Mouse (Mus musculus): Measurements from ENCODE around the gene Rapgef2. TPM values are rescaled to one million over a fixed set of nuclear protein-coding genes. Genes with fewer than 3 reads are reported as not detected.

Rapgef2 gene
- polyA plus RNA-seq, 1 experiment = 1.5 TPM

DNA sequence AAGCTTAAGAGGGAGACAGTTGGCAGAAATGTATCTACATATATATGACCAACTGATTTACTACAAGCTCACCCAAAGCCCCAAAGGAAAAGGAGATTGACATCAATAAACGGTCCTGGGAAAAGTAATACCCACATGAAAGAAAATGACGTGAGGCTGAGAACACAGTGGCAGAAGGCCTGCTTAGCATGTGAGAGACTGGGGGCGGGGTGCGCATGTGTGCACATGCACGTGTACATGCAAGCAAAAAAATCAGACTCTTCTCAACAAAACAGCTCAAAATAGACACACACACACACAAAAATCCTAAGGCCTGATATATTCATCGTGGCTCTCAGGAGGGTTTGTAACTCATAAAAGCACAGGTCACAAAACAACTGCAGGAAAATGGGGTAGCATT is 60.4 kb downstream of the Rapgef2 start:
- no peak overlapping the region for H3K4me3 ChIP-seq (replicated peaks)
- TF ChIP-seq GATA1 (IDR thresholded peaks at IDR 0.05; ENCODE audit: borderline replicate concordance, low read length) (no peak), FLI1 (IDR thresholded peaks at IDR 0.05; ENCODE audit: low read length) (no peak)
- no peaks in the 10 kb centered on the region for H3K27me3 ChIP-seq (replicated peaks)
- H3K36me3 ChIP-seq (replicated peaks; ENCODE audit: low read length) = no peaks in the 10 kb centered on the region
- H3K9me3 ChIP-seq = no peaks in the 10 kb centered on the region
- peaks cover 48% of the 10 kb centered on the region for H3K4me1 ChIP-seq

DNA sequence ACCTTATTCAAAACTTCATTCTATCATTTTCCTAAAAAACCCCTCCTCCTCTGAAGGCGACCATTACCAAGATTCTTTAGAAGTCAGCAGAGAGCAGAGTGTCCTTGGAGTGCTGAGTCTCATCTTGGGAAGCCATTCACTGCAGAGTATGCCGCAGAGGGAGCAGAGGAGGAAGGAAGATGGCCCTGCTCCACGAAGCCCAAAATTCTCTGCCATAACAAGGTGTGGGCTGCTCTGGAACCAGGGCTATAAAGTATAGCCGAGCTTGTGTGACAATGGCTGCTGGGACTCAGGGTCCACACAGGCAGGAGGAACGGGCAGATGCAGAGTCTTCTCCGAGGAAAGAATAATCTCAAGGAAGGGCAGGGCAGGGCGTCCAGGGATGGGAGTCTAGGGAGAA is 62.0 kb downstream of the Rapgef2 start:
- no peak overlapping the region for H3K4me3 ChIP-seq (replicated peaks)
- no peaks in the 10 kb centered on the region for H3K27me3 ChIP-seq (replicated peaks)
- H3K4me1 ChIP-seq = peaks cover 55% of the 10 kb centered on the region
- TF ChIP-seq GATA1 (IDR thresholded peaks at IDR 0.05; ENCODE audit: borderline replicate concordance, low read length) (no peak), FLI1 (IDR thresholded peaks at IDR 0.05; ENCODE audit: low read length) (no peak)
- no peaks in the 10 kb centered on the region for H3K36me3 ChIP-seq (replicated peaks; ENCODE audit: low read length)
- H3K9me3 ChIP-seq = no peaks in the 10 kb centered on the region

DNA sequence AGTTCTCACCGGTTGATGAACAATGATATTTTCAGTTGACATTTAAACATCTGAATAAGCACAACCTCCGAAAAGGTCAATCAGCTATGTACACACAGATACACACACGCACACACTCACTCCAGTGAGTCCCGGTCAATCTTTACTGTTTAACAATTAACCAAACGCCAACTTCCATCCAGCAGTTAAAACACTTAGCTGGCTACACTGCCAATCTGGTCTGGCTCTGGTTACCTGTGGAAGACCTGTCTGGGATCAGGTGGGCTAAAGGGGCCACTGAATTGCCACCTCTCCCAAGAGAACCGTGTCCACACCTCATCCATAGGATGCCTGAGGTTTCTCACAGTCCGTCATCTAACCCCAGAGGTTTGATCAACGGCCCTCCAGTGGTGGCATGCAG is 63.0 kb downstream of the Rapgef2 start:
- H3K4me3 ChIP-seq (replicated peaks) = no peak overlapping the region
- H3K4me1 ChIP-seq = peaks cover 64% of the 10 kb centered on the region
- H3K27me3 ChIP-seq (replicated peaks) = no peaks in the 10 kb centered on the region
- no peaks in the 10 kb centered on the region for H3K36me3 ChIP-seq (replicated peaks; ENCODE audit: low read length)
- no peaks in the 10 kb centered on the region for H3K9me3 ChIP-seq
- no peak for TF ChIP-seq FLI1 (IDR thresholded peaks at IDR 0.05; ENCODE audit: low read length)
- no peak for TF ChIP-seq GATA1 (IDR thresholded peaks at IDR 0.05; ENCODE audit: borderline replicate concordance, low read length)

DNA sequence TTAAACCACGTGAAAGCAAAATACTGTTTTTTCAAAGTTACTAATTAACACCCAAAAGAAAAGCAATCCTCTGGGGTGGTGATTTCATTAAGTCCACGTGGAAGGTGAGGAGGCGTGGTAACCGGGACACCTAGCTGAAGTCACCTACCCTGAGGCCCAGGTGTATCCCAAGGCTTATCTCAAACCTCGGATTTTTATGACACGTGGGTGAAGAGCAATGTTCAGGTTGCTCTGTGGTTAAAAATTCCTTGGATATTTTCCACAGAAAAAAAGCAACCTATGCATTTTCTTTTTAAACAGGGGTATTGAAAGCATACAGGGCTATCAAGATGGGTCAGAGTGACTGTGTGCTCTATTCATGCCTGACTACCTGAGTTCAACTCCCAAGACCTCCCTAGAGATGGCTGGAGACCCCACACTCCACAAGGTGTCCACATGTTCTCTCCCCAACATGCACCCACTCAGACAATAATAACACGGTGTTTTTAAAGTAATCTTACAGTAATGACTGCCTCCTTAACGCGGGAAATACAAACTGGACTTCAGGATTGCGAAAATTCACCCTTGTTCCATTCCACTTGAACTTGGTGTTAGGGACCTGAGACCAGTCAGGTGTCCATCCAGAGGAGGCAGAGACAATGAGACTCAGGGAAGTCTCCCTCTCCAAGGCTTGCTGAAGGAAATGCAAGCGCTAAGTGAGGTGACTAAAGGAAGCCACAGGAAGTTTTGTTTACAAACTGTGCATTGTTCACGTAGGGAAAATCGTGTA is 63.9 kb downstream of the Rapgef2 start:
- Histone ChIP-seq H3K4me1 (peaks cover 63% of the 10 kb centered on the region), H3K36me3 (replicated peaks; ENCODE audit: low read length) (no peaks in the 10 kb centered on the region), H3K27me3 (replicated peaks) (no peaks in the 10 kb centered on the region), H3K9me3 (no peaks in the 10 kb centered on the region), H3K4me3 (replicated peaks) (no peak overlapping the region)
- TF ChIP-seq GATA1 (IDR thresholded peaks at IDR 0.05; ENCODE audit: borderline replicate concordance, low read length) (no peak), FLI1 (IDR thresholded peaks at IDR 0.05; ENCODE audit: low read length) (no peak)

DNA sequence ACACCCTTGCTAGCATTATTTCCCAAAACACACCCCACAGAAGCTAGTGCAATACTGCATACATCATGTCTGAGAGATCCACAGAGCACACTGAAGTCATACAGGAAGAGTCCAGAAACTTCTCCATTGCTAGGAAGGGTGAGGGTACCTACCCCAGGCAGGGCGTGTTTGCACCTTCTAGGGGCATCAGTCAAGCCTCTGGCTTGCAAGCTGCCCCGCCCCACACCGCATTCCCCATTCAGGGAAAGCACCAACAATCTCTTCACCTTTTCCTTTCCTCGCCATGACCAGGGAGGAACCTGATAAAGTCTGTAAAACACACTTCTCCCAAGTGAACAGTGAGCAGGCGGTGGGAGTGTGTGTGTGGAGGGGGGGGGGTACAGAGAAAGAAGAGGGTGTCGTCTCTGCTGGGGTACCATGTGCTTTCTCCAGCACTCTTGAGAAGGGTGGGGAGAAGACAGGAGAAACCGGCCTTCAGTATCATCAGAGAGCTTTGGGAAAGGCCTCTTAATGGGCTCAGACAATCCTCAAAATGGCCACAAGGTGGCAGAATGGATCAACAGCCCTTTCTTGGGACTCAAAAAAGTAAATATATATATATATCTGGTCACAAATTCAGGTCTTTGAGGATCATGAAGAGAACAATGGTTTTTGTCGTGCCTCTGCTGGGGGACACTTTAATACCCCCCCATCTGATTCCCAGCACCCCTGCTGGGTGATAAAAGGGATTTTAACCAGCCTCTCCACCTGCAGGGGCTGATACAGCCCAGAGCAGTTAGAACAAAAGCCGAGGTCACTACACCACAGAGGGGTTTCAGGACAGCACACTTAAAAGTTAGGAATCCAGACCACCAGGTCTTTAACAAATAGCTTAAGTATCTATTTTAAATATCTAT is 64.8 kb downstream of the Rapgef2 start:
- no peaks in the 10 kb centered on the region for H3K9me3 ChIP-seq
- TF ChIP-seq FLI1 (IDR thresholded peaks at IDR 0.05; ENCODE audit: low read length) (no peak), GATA1 (IDR thresholded peaks at IDR 0.05; ENCODE audit: borderline replicate concordance, low read length) (no peak)
- H3K4me1 ChIP-seq = peaks cover 56% of the 10 kb centered on the region
- no peaks in the 10 kb centered on the region for H3K27me3 ChIP-seq (replicated peaks)
- H3K4me3 ChIP-seq (replicated peaks) = peak overlapping the region; percentile 14
- no peaks in the 10 kb centered on the region for H3K36me3 ChIP-seq (replicated peaks; ENCODE audit: low read length)

DNA sequence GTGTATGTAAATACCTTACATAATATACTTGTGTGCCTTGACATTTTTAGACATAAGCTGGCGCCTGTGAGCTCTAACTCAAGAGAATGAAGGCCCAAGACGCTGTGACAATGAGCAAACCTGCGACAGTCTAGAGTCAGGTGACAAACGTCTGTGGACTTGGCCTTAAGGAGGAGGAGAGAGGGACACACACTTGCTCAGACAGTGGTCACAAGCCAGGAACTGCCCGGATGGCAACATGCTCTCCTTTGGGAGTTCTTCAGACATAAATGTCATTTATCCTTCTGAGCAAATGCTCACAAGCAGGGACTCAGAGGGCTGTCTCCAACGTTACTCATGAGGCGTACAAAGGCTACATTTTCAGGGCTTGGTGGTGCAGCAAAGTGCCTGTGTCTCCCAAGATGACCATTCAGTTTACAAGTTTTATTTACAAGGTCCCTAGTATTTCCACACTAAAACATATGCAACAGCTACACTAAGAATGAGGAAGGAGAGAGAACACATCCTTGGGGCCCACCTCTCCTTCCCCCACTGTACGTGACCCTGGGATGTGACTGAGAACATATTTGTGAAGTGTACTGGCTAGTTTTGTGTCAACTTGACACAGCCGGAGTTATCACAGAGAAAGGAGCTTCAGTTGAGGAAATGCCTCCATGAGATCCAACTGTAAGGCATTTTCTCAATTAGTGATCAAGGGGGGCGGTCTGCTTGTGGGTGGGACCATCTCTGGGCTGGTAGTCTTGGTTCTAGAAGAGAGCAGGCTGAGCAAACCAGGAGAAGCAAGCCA is 67.0 kb downstream of the Rapgef2 start:
- peaks cover 42% of the 10 kb centered on the region for H3K4me1 ChIP-seq
- TF ChIP-seq GATA1 (IDR thresholded peaks at IDR 0.05; ENCODE audit: borderline replicate concordance, low read length) (no peak), FLI1 (IDR thresholded peaks at IDR 0.05; ENCODE audit: low read length) (no peak)
- H3K4me3 ChIP-seq (replicated peaks) = no peak overlapping the region
- H3K36me3 ChIP-seq (replicated peaks; ENCODE audit: low read length) = no peaks in the 10 kb centered on the region
- H3K27me3 ChIP-seq (replicated peaks) = no peaks in the 10 kb centered on the region
- no peaks in the 10 kb centered on the region for H3K9me3 ChIP-seq

DNA sequence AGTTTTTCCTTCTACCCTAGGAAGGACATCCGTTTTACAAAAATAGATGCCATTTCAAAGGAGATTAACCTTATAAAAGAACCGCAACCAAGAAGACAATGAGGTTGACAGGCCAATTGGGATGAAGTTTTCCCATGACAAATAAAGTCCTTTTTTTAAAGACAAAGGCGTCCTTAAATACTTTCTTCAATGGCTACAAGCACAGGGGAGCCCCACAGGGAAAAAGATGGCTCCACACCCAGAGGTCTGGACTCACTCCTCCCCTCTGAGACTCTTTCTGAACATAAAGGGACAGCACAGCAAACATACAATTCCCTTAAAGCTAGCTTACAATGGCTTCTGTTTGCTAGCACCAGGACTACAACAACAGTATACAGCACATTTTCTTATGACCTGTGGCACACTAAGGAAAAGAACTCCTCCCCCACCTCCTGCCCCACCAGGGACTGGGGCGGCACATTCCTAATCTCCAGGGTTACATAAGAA is 67.7 kb downstream of the Rapgef2 start:
- Histone ChIP-seq H3K9me3 (no peaks in the 10 kb centered on the region), H3K27me3 (replicated peaks) (no peaks in the 10 kb centered on the region), H3K4me3 (replicated peaks) (no peak overlapping the region), H3K36me3 (replicated peaks; ENCODE audit: low read length) (no peaks in the 10 kb centered on the region), H3K4me1 (peaks cover 42% of the 10 kb centered on the region)
- TF ChIP-seq FLI1 (IDR thresholded peaks at IDR 0.05; ENCODE audit: low read length) = no peak
- no peak for TF ChIP-seq GATA1 (IDR thresholded peaks at IDR 0.05; ENCODE audit: borderline replicate concordance, low read length)

DNA sequence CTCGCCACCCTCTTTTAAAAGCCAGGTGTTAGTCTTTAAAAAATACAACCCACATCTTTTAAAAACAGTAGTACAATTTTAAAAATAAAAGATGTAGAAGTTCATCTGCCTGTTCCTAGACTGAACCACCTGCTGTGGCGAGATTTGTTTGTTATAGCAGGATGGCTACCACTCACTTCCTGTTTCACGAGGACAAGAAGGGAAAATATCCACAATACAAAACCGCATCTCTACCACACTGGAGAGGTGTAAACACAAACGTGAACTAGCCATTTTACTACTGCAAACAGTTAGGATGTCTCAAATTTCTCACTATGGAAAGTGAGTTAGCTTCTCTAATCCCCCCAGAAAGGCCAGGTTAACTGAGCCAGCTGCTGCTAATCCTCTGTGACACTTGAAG is 76.1 kb downstream of the Rapgef2 start:
- TF ChIP-seq GATA1 (IDR thresholded peaks at IDR 0.05; ENCODE audit: borderline replicate concordance, low read length) = no peak
- no peak for TF ChIP-seq FLI1 (IDR thresholded peaks at IDR 0.05; ENCODE audit: low read length)
- Histone ChIP-seq H3K27me3 (replicated peaks) (no peaks in the 10 kb centered on the region), H3K9me3 (no peaks in the 10 kb centered on the region), H3K36me3 (replicated peaks; ENCODE audit: low read length) (peaks cover 25% of the 10 kb centered on the region), H3K4me1 (peaks cover 13% of the 10 kb centered on the region), H3K4me3 (replicated peaks) (no peak overlapping the region)

DNA sequence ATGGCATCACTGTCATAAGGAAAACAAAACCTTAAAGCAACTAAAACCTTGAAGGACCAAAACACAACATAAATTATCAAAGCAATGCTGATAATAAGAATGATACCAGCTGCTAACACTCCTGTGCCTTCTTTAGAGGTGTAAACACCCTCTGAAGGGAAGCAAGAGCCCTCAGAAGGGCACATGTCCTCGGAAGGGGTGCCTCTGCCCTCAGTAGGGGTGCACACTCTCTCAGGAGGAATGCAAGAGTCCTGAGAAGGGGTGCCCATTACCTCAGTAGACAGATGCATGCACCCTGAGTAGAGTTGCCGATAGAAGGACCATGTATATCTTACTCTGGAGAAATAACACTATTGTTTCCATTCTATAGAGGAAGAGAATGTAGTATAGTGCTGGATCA is 79.1 kb downstream of the Rapgef2 start:
- Histone ChIP-seq H3K9me3 (no peaks in the 10 kb centered on the region), H3K4me1 (peaks cover 28% of the 10 kb centered on the region)

More for the DNA sequence above, 79.1 kb downstream of the Rapgef2 start:
- Histone ChIP-seq H3K4me3 (replicated peaks) (no peak overlapping the region), H3K36me3 (replicated peaks; ENCODE audit: low read length) (peaks cover 22% of the 10 kb centered on the region), H3K27me3 (replicated peaks) (no peaks in the 10 kb centered on the region)
- TF ChIP-seq GATA1 (IDR thresholded peaks at IDR 0.05; ENCODE audit: borderline replicate concordance, low read length) (no peak), FLI1 (IDR thresholded peaks at IDR 0.05; ENCODE audit: low read length) (no peak)

All from megakaryocyte, embryonic 14.5 days (primary cell).